8 mouse cellular contexts compared by ENCODE assay signal in genomic region chr3:42074532-42075287, GRCm38 (mm10).
DNase-seq lines count a peak whose midpoint lies in the region; ATAC-seq and TF ChIP-seq lines count a peak whose summit lies in the region.

No protein-coding gene starts in this region.

- TF ChIP-seq CTCF in cerebellum, adult 2 months (IDR thresholded peaks at IDR 0.05; ENCODE audit: borderline replicate concordance, insufficient read depth, low read depth, low read length), result peak; percentile 36; the same call in 1 of the 2 replicates

- no peak overlapping the region for H3K4me3 ChIP-seq in cerebellum, adult 2 months (replicated peaks; ENCODE audit: insufficient read depth, low read depth, low read length)

- no peak for TF ChIP-seq POLR2A in cerebellum, adult 2 months (IDR thresholded peaks at IDR 0.05; ENCODE audit: borderline replicate concordance, insufficient read depth, low read length)

- 38% methylated on average over 11 of the region's 11 CpGs for WGBS in cerebellum, adult 2 months

- ATAC-seq in cerebellum, adult (ENCODE audit: insufficient number of reproducible peaks, low FRiP score, low TSS enrichment), result no peak
- ATAC-seq in frontal cortex, adult (ENCODE audit: low TSS enrichment), result peak; percentile 64; the same call in 1 of the 2 replicates

- H3K4me1 ChIP-seq in cerebellum, adult 2 months (ENCODE audit: control insufficient read depth, insufficient read depth, low read length), result no peaks in the 10 kb centered on the region

- intact Hi-C loops in left cerebral cortex, postnatal 25 days (cut with DNase I), result no loop called here

- DNase-seq in cerebellum, adult 2 months, result peak; percentile 2 to 25
- DNase-seq in urinary bladder, postnatal 25 days (ENCODE audit: low spot score), result peak; percentile 6
- no peak for DNase-seq in urinary bladder, postnatal 10 days (ENCODE audit: low spot score)
- peak; percentile 40 to 47 for DNase-seq in left cerebral cortex, postnatal 25 days (ENCODE audit: low spot score in 2 of 2)
- peak; percentile 30 for DNase-seq in retina, adult 2 months (ENCODE audit: low read depth, low spot score)
- DNase-seq in Muller cell, postnatal 12 days (ENCODE audit: inconsistent ontology term), result no peak

- H3K27me3 ChIP-seq in cerebellum, adult 2 months (ENCODE audit: control insufficient read depth, insufficient read depth, low read length), result no peaks in the 10 kb centered on the region

- no peak overlapping the region for H3K27ac ChIP-seq in cerebellum, adult 2 months (ENCODE audit: insufficient read depth, low read length)

Comparison
In these comparisons a context has a peak if more than half of its experiments do, and no peak if none do; other contexts are left out.
1. DNase-seq: peak in cerebellum, adult 2 months (2 of 2), urinary bladder, postnatal 25 days (single experiment), left cerebral cortex, postnatal 25 days (2 of 2) and retina, adult 2 months (single experiment); none in urinary bladder, postnatal 10 days (single experiment) and Muller cell, postnatal 12 days (single experiment).